ENCODE assay signal across 12 mouse cellular contexts in the genomic region with DNA sequence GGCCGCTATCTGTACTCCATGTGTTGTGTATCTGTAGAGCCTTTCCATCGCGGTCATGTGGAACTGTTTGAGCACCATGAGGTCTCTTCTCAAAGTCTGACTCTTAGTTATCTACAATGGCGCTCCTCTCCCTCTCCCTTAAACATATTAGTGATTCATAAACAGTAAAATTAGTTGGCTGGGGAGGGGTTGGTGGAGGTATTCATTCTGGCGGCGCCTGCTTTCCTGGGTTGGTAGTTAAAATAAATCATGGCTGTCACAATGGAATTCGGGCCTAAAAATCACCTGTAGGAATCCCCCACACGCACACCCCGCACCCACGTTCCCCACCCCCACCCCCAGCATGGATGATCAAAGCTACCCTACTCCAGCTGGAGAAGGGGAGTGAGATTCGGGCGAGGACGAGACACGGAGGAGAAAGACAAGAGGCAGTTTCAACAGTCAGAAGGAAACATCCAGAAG.
DNase-seq lines count a peak whose midpoint lies in the region; ATAC-seq and TF ChIP-seq lines count a peak whose summit lies in the region.
"Had no signal": no experiment of that assay in that cellular context is flagged by ENCODE, and none has a peak within 500 bp of the region (broad histone marks: within the 10 kb centered on the region; RNA-seq: fewer than 3 reads in every experiment).

No protein-coding gene starts in this region.

- H3K4me3 ChIP-seq in forebrain, embryonic 12.5 days (replicated peaks), result no peak overlapping the region
- H3K4me3 ChIP-seq in forebrain, embryonic 15.5 days, result no peak overlapping the region
- H3K4me3 ChIP-seq in kidney, embryonic 15.5 days (replicated peaks), result peak overlapping the region; percentile 14
- no peak overlapping the region for H3K4me3 ChIP-seq in embryonic facial prominence, embryonic 12.5 days
- no peak overlapping the region for H3K4me3 ChIP-seq in limb, embryonic 14.5 days (replicated peaks; ENCODE audit: low read length)

- no peak for ATAC-seq in forebrain, embryonic 12.5 days (ENCODE audit: low FRiP score)
- ATAC-seq in forebrain, embryonic 15.5 days (replicated peaks), result no peak
- no peak for ATAC-seq in kidney, embryonic 15.5 days (replicated peaks; ENCODE audit: low FRiP score)
- no peak for ATAC-seq in embryonic facial prominence, embryonic 12.5 days (ENCODE audit: insufficient number of reproducible peaks, insufficient read depth, low FRiP score, low TSS enrichment)
- ATAC-seq in limb, embryonic 14.5 days (ENCODE audit: low FRiP score, low read depth), result 0 out of 2 replicates have a peak, but pooled peaks have one; percentile 34
- ATAC-seq in monocyte, adult 5-6 weeks (replicated peaks; ENCODE audit: insufficient number of reproducible peaks, low FRiP score, low TSS enrichment, poor library complexity, severe bottlenecking), result no peak

- WGBS in forebrain, embryonic 12.5 days, result 6% methylated on average over 14 of the region's 14 CpGs
- 8% methylated on average over 14 of the region's 14 CpGs for WGBS in forebrain, embryonic 15.5 days
- WGBS in kidney, embryonic 15.5 days, result under 1% methylated on average over 14 of the region's 14 CpGs
- WGBS in embryonic facial prominence, embryonic 12.5 days, result 2% methylated on average over 14 of the region's 14 CpGs
- WGBS in limb, embryonic 14.5 days, result 2% methylated on average over 14 of the region's 14 CpGs

- DNase-seq in kidney, postnatal 14 days, result no peak
- DNase-seq in limb, embryonic 14.5 days (ENCODE audit: low spot score), result peak; percentile 30
- no peak for DNase-seq in thymus, postnatal 25 days
- DNase-seq: adrenal gland, adult 2 months; B cell, adult 2 months; layer of hippocampus, adult 9-11 months; lung, adult 18-20 months had no signal

- no peaks in the 10 kb centered on the region for H3K36me3 ChIP-seq in forebrain, embryonic 12.5 days (replicated peaks)
- no peaks in the 10 kb centered on the region for H3K36me3 ChIP-seq in forebrain, embryonic 15.5 days
- H3K36me3 ChIP-seq in kidney, embryonic 15.5 days, result no peaks in the 10 kb centered on the region
- H3K36me3 ChIP-seq in embryonic facial prominence, embryonic 12.5 days, result no peaks in the 10 kb centered on the region
- no peaks in the 10 kb centered on the region for H3K36me3 ChIP-seq in limb, embryonic 14.5 days (ENCODE audit: control insufficient read depth, insufficient read depth, low read length)

- H3K27me3 ChIP-seq in forebrain, embryonic 12.5 days, result peaks cover 73% of the 10 kb centered on the region
- H3K27me3 ChIP-seq in forebrain, embryonic 15.5 days, result peaks cover 34% of the 10 kb centered on the region
- peaks cover 81% of the 10 kb centered on the region for H3K27me3 ChIP-seq in kidney, embryonic 15.5 days
- H3K27me3 ChIP-seq in embryonic facial prominence, embryonic 12.5 days, result peaks cover 35% of the 10 kb centered on the region; the same call in 1 of the 2 replicates
- no peaks in the 10 kb centered on the region for H3K27me3 ChIP-seq in limb, embryonic 14.5 days (ENCODE audit: control insufficient read depth, insufficient read depth, low read length)

- H3K4me1 ChIP-seq in forebrain, embryonic 12.5 days, result peaks cover 18% of the 10 kb centered on the region
- no peaks in the 10 kb centered on the region; the same call in 1 of the 2 replicates for H3K4me1 ChIP-seq in forebrain, embryonic 15.5 days
- peaks cover 14% of the 10 kb centered on the region for H3K4me1 ChIP-seq in kidney, embryonic 15.5 days
- H3K4me1 ChIP-seq in embryonic facial prominence, embryonic 12.5 days, result peaks cover 45% of the 10 kb centered on the region
- peaks cover 20% of the 10 kb centered on the region for H3K4me1 ChIP-seq in limb, embryonic 14.5 days (ENCODE audit: control insufficient read depth, insufficient read depth, low read length)

- H3K27ac ChIP-seq in forebrain, embryonic 12.5 days, result no peak overlapping the region
- H3K27ac ChIP-seq in forebrain, embryonic 15.5 days (replicated peaks), result no peak overlapping the region
- no peak overlapping the region for H3K27ac ChIP-seq in kidney, embryonic 15.5 days
- H3K27ac ChIP-seq in embryonic facial prominence, embryonic 12.5 days, result peak overlapping the region; percentile 52
- H3K27ac ChIP-seq in limb, embryonic 14.5 days (replicated peaks; ENCODE audit: low read depth, low read length), result 0 out of 2 replicates have a peak overlapping the region, but pooled peaks have one; percentile 20

- no peak overlapping the region for H3K9ac ChIP-seq in forebrain, embryonic 12.5 days
- H3K9ac ChIP-seq in forebrain, embryonic 15.5 days (replicated peaks), result no peak overlapping the region
- no peak overlapping the region for H3K9ac ChIP-seq in kidney, embryonic 15.5 days
- H3K9ac ChIP-seq in embryonic facial prominence, embryonic 12.5 days, result no peak overlapping the region
- 0 out of 2 replicates have a peak overlapping the region, but pooled peaks have one; percentile 25 for H3K9ac ChIP-seq in limb, embryonic 14.5 days (ENCODE audit: low read depth, low read length, severe bottlenecking)

- H3K4me2 ChIP-seq in forebrain, embryonic 12.5 days, result peak overlapping the region; percentile 8
- H3K4me2 ChIP-seq in forebrain, embryonic 15.5 days (replicated peaks), result no peak overlapping the region
- H3K4me2 ChIP-seq in kidney, embryonic 15.5 days, result peak overlapping the region; percentile 46
- H3K4me2 ChIP-seq in embryonic facial prominence, embryonic 12.5 days (replicated peaks), result peak overlapping the region; percentile 36
- peak overlapping the region; percentile 37; the same call in 1 of the 2 replicates for H3K4me2 ChIP-seq in limb, embryonic 14.5 days (replicated peaks; ENCODE audit: low read depth, low read length, severe bottlenecking)

- TF ChIP-seq POLR2A in limb, embryonic 14.5 days (IDR thresholded peaks at IDR 0.05; ENCODE audit: borderline replicate concordance, extremely low read depth, insufficient read depth, insufficient read length), result no peak

- H3K9me3 ChIP-seq in forebrain, embryonic 12.5 days, result no peaks in the 10 kb centered on the region
- no peaks in the 10 kb centered on the region for H3K9me3 ChIP-seq in forebrain, embryonic 15.5 days
- no peaks in the 10 kb centered on the region for H3K9me3 ChIP-seq in kidney, embryonic 15.5 days (replicated peaks)
- no peaks in the 10 kb centered on the region for H3K9me3 ChIP-seq in embryonic facial prominence, embryonic 12.5 days
- H3K9me3 ChIP-seq in limb, embryonic 14.5 days (ENCODE audit: control insufficient read depth, low read length), result no peaks in the 10 kb centered on the region

Comparison
In these comparisons a context has a peak if more than half of its experiments do, and no peak if none do; other contexts are left out.
1. H3K27ac ChIP-seq: peak in embryonic facial prominence, embryonic 12.5 days (single experiment) and limb, embryonic 14.5 days (single experiment); none in forebrain, embryonic 12.5 days (single experiment), forebrain, embryonic 15.5 days (single experiment) and kidney, embryonic 15.5 days (single experiment).